Mouse (Mus musculus) left cerebral cortex, adult 8-10 months (tissue): ENCODE measurements at regions not wholly inside any gene's neighbourhood (a gene's known extent, or its start where the extent isn't known, plus 50 kb on each side); places are given as distances from the start of the nearest gene placed in this dataset.

Experiments
- DNase-seq, 2 experiments: peaks; one replicate each; pipeline ENCODE4 v3.0.0; 2022; ENCODE audit warnings: low spot score in 2 of 2

- DNase-seq = no peak
Measured at GRCm38 (mm10) chr8:11145251-11145650, 137.0 kb upstream of the Irs2 start.

GRCm38 (mm10) chr8:11140566-11140965 is 132.3 kb upstream of the Irs2 start:
- DNase-seq = no peak

GRCm38 (mm10) chr8:11139294-11139693 is 131.0 kb upstream of the Irs2 start:
- DNase-seq = no peak

- DNase-seq = no peak
Measured at GRCm38 (mm10) chr8:11138302-11139020, 130.2 kb upstream of the Irs2 start.

- no peak for DNase-seq
Measured at GRCm38 (mm10) chr8:11136566-11136965, 128.3 kb upstream of the Irs2 start.

- no peak for DNase-seq
Measured at GRCm38 (mm10) chr8:11135135-11135534, 126.9 kb upstream of the Irs2 start.

GRCm38 (mm10) chr8:11134562-11134961 is 126.3 kb upstream of the Irs2 start:
- DNase-seq = no peak

- DNase-seq = no peak
Measured at GRCm38 (mm10) chr8:11119030-11119634, 110.9 kb upstream of the Irs2 start.

- DNase-seq = no peak
Measured at GRCm38 (mm10) chr8:11116534-11116933, 108.3 kb upstream of the Irs2 start.

- DNase-seq = no peak
Measured at GRCm38 (mm10) chr8:11115210-11115609, 107.0 kb upstream of the Irs2 start.

- no peak for DNase-seq
Measured at GRCm38 (mm10) chr8:11114531-11114930, 106.3 kb upstream of the Irs2 start.

GRCm38 (mm10) chr8:11112908-11113532 is 104.8 kb upstream of the Irs2 start:
- no peak for DNase-seq

GRCm38 (mm10) chr8:11111987-11112386 is 103.7 kb upstream of the Irs2 start:
- no peak for DNase-seq

GRCm38 (mm10) chr8:11107435-11107834 is 99.2 kb upstream of the Irs2 start:
- DNase-seq = no peak

- DNase-seq = no peak
Measured at GRCm38 (mm10) chr8:11107021-11107420, 98.8 kb upstream of the Irs2 start.

- no peak for DNase-seq
Measured at GRCm38 (mm10) chr8:11103745-11104607, 95.7 kb upstream of the Irs2 start.

- DNase-seq = no peak
Measured at GRCm38 (mm10) chr8:11100310-11100709, 92.1 kb upstream of the Irs2 start.

- no peak for DNase-seq
Measured at GRCm38 (mm10) chr8:11099591-11099855, 91.3 kb upstream of the Irs2 start.

- no peak for DNase-seq
Measured at GRCm38 (mm10) chr8:11098790-11099590, 90.7 kb upstream of the Irs2 start.

- DNase-seq = no peak
Measured at GRCm38 (mm10) chr8:11098228-11098778, 90.0 kb upstream of the Irs2 start.

GRCm38 (mm10) chr8:11097813-11098212 is 89.6 kb upstream of the Irs2 start:
- DNase-seq = no peak
